Mouse (Mus musculus) neural tube, embryonic 14.5 days (tissue): Measurements from ENCODE around the gene Ccdc27. TPM values are rescaled to one million over a fixed set of nuclear protein-coding genes. Genes with fewer than 3 reads are reported as not detected.

ENCODE experiments used
- ATAC-seq: fragments of 200-750 bp; cut with Nextera tagmentation; 2 replicates; pipeline ENCODE4 v1.8.0; 2017; ENCODE audit warnings: low read depth, mild to moderate bottlenecking, moderate TSS enrichment, moderate library complexity
- H3K27ac ChIP-seq: fragments of 300-500 bp; sonication (generic); 2 replicates; pipeline ENCODE4 v1.5.1; 2014; ENCODE audit warnings: low read depth, mild to moderate bottlenecking, control low read depth, low read length, moderate library complexity, mixed read lengths
- H3K27me3 ChIP-seq: fragments of 300-500 bp; sonication (generic); 2 replicates; pipeline ENCODE4 v1.6.1; 2014; ENCODE audit warnings: low read length; ENCODE audit not compliant: control insufficient read depth, insufficient read depth
- H3K36me3 ChIP-seq: fragments of 300-500 bp; sonication (generic); 2 replicates; pipeline ENCODE4 v1.6.1; 2014; ENCODE audit warnings: low read length, mixed read lengths; ENCODE audit not compliant: control insufficient read depth, insufficient read depth
- H3K4me1 ChIP-seq: fragments of 300-500 bp; sonication (generic); 2 replicates; pipeline ENCODE4 v1.6.1; 2014; ENCODE audit warnings: low read length; ENCODE audit not compliant: control insufficient read depth, insufficient read depth
- H3K4me2 ChIP-seq: fragments of 300-500 bp; sonication (generic); 2 replicates; pipeline ENCODE4 v1.6.1; 2014; ENCODE audit warnings: mild to moderate bottlenecking, low read depth, low read length, control low read depth
- H3K4me3 ChIP-seq: fragments of 300-500 bp; sonication (generic); 2 replicates; pipeline ENCODE4 v1.5.1; 2014; ENCODE audit warnings: low read depth, low read length, control low read depth, mixed read lengths
- H3K9ac ChIP-seq: fragments of 300-500 bp; sonication (generic); replicated peaks from 2 replicates; pipeline ENCODE4 v1.6.1; 2014; ENCODE audit warnings: low read depth, mild to moderate bottlenecking, control low read depth, low read length, mixed read lengths
- H3K9me3 ChIP-seq: fragments of 300-500 bp; sonication (generic); 2 replicates; pipeline ENCODE4 v1.6.1; 2016; ENCODE audit warnings: low read length; ENCODE audit not compliant: control insufficient read depth
- WGBS: fragments of 180-500 bp; shearing (Covaris S2); extraction: QIAGEN DNeasy Blood & Tissue Kit; methylation state at CpG from one replicate; pipeline ENCODE4 v1.1.7; 2014; 5-methylcytosine and 5-hydroxymethylcytosine counted together
- polyA plus RNA-seq: library from polyadenylated mRNA; unstranded; fragments of >200 nt; fragmentation: Nextera tagmentation; extraction: Ambion mirVana; gene quantifications from 2 replicates; pipeline ENCODE4 v1.2.1, GENCODE M21; 2014

Gene Ccdc27
- polyA plus RNA-seq, result not detected in 2 replicates

GRCm38 (mm10) chr4:154042577-154042976, at the start of gene Ccdc27:
Gene Ccdc27, minus strand, starts transcription at chr4:154042677.
- Histone ChIP-seq H3K9me3 (no peaks in the 10 kb centered on the region), H3K4me3 (no peak within 1 kb of the TSS), H3K4me1 (no peaks in the 10 kb centered on the region), H3K27me3 (no peaks in the 10 kb centered on the region), H3K9ac (no peak within 1 kb of the TSS), H3K4me2 (no peak within 1 kb of the TSS), H3K36me3 (no peaks in the 10 kb centered on the region), H3K27ac (no peak within 1 kb of the TSS)
- WGBS, result 84% methylated on average over 9 of the region's 9 CpGs
- no peak for ATAC-seq

DNA sequence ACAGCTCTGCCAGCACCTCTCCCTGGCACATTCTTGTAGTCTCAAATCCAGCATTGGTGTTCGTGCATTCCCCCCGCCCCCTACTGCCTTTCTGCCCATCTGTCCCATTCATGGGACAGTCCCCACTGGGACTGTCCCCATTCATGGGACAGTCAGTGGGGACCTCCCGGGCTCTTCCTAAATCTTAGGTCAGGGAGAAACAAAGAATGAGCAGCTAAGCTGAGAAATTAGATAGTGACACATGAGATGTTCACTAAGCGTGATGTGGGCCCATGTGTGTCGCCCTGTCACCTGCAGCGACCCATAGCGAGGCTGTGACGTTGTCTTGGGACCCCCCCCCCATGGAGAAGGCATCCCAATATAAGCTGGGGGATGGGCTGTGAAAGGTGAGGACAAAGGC, 48.9 kb upstream of the Ccdc27 start:
- H3K27ac ChIP-seq, result no peak overlapping the region

DNA sequence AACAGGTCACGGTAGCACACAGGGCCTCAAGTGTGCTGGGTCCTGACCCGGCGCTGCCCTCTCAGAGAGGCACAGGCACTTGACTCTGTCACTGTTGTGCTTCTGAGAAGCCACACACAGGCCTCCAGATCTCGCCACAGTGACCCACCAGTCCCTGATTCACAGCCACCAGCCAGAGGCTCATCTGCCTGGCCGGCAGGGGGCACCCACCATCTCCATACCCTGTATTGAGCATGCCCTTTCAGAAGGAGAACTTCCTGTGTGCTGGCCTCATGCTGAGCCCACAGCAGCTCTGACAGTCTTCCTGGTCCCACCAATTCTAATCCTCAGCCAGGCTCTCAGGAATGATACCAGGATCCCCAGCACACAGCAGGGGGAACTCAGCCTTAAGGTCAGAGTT, 46.7 kb upstream of the Ccdc27 start:
- H3K4me3 ChIP-seq, result no peak overlapping the region
- no peak overlapping the region for H3K9ac ChIP-seq
- no peaks in the 10 kb centered on the region for H3K36me3 ChIP-seq
- H3K27me3 ChIP-seq, result no peaks in the 10 kb centered on the region
- no peaks in the 10 kb centered on the region for H3K4me1 ChIP-seq
- no peaks in the 10 kb centered on the region for H3K9me3 ChIP-seq
- no peak overlapping the region for H3K27ac ChIP-seq
- 64% methylated on average over 5 of the region's 5 CpGs for WGBS
- no peak for ATAC-seq
- H3K4me2 ChIP-seq, result no peak overlapping the region

More for the DNA sequence above, 48.9 kb upstream of the Ccdc27 start:
- Histone ChIP-seq H3K4me2 (no peak overlapping the region), H3K9me3 (no peaks in the 10 kb centered on the region), H3K36me3 (no peaks in the 10 kb centered on the region), H3K9ac (no peak overlapping the region), H3K4me1 (no peaks in the 10 kb centered on the region), H3K4me3 (no peak overlapping the region), H3K27me3 (no peaks in the 10 kb centered on the region)
- ATAC-seq, result no peak
- 66% methylated on average over 8 of the region's 8 CpGs for WGBS

DNA sequence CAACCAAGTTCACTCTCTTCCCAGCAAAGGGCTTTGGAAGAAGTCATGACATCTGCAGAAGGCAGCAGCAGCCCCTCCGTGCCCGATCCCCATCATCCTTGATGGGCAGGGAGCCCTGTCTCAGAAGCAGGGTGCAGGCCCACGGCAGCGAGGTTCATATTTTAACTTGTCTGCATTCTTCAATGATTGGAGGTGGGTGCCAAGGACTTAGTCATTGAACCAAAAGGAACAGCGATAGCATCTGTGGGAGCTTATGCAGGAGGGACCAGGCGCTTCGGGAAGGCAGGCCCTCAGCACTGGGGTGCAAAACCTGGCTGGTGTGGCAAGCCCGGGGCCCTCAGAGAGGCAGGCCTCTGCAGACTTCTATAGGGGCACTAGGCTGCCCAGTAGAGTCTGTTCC, 44.0 kb upstream of the Ccdc27 start:
- no peak for ATAC-seq
- no peaks in the 10 kb centered on the region for H3K4me1 ChIP-seq
- no peak overlapping the region for H3K4me2 ChIP-seq
- H3K9ac ChIP-seq, result no peak overlapping the region
- no peak overlapping the region for H3K4me3 ChIP-seq
- no peaks in the 10 kb centered on the region for H3K9me3 ChIP-seq
- no peaks in the 10 kb centered on the region for H3K36me3 ChIP-seq
- peaks cover 12% of the 10 kb centered on the region; the same call in 1 of the 2 replicates for H3K27me3 ChIP-seq
- WGBS, result 91% methylated on average over 8 of the region's 8 CpGs
- no peak overlapping the region for H3K27ac ChIP-seq

DNA sequence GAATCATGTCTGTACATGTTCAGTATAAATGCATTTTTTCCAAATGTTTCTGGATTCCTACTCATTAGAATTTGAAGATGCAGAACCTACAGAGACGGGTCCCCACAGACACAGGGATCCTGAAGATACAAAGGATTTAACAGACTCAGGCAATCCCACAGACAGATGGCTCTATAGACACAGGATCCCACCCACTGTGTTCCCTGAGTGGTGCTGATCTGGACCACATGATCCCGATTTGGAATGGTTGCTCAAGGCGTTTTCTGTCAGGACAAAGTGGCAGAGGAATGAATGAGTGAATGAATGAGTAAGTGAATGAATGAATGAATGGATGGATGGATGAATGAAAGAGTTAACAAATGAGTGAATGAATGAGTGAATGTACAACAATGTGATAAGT, 43.4 kb upstream of the Ccdc27 start:
- H3K27ac ChIP-seq, result no peak overlapping the region
- WGBS, result 62% methylated on average over 3 of the region's 3 CpGs

DNA sequence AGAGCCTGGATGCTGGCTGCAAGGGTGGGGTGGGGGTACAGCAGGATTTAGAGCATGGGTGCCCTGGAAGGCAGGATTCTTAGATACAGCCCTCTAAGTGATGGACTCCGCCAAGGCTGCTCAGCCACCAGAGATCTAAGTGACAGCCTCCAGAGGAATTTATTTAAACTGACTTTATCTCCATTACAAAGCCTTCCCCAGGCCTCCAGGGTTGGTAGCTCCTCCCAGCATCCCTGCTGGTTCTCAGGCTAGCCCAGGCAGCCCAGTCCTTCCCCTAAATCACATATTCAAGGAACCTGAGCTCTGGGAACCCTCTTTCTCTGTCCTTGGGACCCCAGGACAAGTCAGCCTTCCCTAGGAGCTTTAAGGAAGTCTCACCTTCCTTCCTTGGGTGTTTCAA, 39.5 kb upstream of the Ccdc27 start:
- H3K4me2 ChIP-seq, result no peak overlapping the region
- no peak overlapping the region for H3K27ac ChIP-seq
- H3K9me3 ChIP-seq, result no peaks in the 10 kb centered on the region
- H3K36me3 ChIP-seq, result no peaks in the 10 kb centered on the region
- H3K4me1 ChIP-seq, result no peaks in the 10 kb centered on the region
- WGBS, result 10% methylated on average over 1 of the region's 1 CpGs
- ATAC-seq, result no peak
- H3K27me3 ChIP-seq, result peaks cover 25% of the 10 kb centered on the region
- no peak overlapping the region for H3K4me3 ChIP-seq
- no peak overlapping the region for H3K9ac ChIP-seq

More for the DNA sequence above, 43.4 kb upstream of the Ccdc27 start:
- no peak overlapping the region for H3K9ac ChIP-seq
- no peaks in the 10 kb centered on the region for H3K4me1 ChIP-seq
- no peaks in the 10 kb centered on the region for H3K36me3 ChIP-seq
- no peak for ATAC-seq
- H3K4me2 ChIP-seq, result no peak overlapping the region
- no peaks in the 10 kb centered on the region for H3K9me3 ChIP-seq
- H3K4me3 ChIP-seq, result no peak overlapping the region
- peaks cover 17% of the 10 kb centered on the region for H3K27me3 ChIP-seq

DNA sequence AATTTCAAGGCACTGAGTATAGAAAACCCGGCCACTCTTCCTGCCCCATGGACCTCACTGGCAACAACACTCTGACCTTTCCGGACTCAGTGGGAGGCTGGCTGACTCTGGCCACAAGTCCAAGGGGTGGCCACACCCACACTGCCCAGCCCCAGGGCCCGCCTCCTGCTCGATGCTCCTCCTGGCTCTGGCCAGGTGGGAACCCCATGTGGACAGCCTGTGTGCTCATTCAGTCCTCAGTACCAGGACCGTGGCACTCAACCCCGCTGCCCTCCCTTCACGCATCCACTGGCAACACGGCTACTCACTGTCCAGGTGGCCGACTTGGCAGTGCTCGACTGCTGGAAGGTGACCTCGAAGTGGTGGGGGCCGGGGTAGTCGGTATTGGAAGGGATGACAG, 38.5 kb upstream of the Ccdc27 start:
- 2% methylated on average over 13 of the region's 13 CpGs for whole genome bisulfite sequencing
- no peak overlapping the region for H3K27ac ChIP-seq
- no peaks in the 10 kb centered on the region for H3K36me3 ChIP-seq
- H3K4me1 ChIP-seq, result no peaks in the 10 kb centered on the region
- no peaks in the 10 kb centered on the region for H3K9me3 ChIP-seq
- H3K27me3 ChIP-seq, result peaks cover 25% of the 10 kb centered on the region
- H3K4me3 ChIP-seq, result no peak overlapping the region
- no peak overlapping the region for H3K4me2 ChIP-seq
- no peak overlapping the region for H3K9ac ChIP-seq
- ATAC-seq, result no peak

DNA sequence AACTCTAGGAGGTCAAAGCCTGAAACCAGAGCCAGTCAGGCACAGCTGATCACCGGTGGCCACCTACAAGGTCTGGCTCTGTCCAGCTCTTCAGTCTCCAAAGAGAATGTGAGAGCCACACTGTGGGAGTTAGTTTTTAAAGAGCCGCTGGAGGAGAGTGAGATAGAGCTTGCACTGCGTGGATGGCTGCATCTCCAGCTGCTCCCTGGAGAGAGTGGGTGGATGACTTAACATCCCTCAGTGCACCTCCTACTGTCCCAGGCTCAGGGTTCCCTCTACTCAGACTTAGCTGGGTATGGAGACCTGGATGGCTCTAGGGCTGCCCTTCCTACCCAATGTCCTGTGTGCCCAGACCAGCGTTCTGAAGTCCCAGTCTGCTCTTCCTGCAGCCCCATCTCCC, 37.7 kb upstream of the Ccdc27 start:
- peaks cover 25% of the 10 kb centered on the region for H3K27me3 ChIP-seq
- H3K4me2 ChIP-seq, result no peak overlapping the region

GRCm38 (mm10) chr4:154071941-154072340, 29.5 kb upstream of the Ccdc27 start:
- no peaks in the 10 kb centered on the region for H3K9me3 ChIP-seq
- WGBS, result 20% methylated on average over 15 of the region's 16 CpGs
- no peaks in the 10 kb centered on the region for H3K4me1 ChIP-seq
- H3K4me2 ChIP-seq, result no peak overlapping the region
- H3K36me3 ChIP-seq, result no peaks in the 10 kb centered on the region
- no peak overlapping the region for H3K4me3 ChIP-seq
- no peak for ATAC-seq
- peaks cover 14% of the 10 kb centered on the region for H3K27me3 ChIP-seq
- H3K27ac ChIP-seq, result no peak overlapping the region
- no peak overlapping the region for H3K9ac ChIP-seq

More for the DNA sequence above, 37.7 kb upstream of the Ccdc27 start:
- no peak overlapping the region for H3K27ac ChIP-seq
- ATAC-seq, result no peak
- no peaks in the 10 kb centered on the region for H3K9me3 ChIP-seq
- no peak overlapping the region for H3K4me3 ChIP-seq
- no peaks in the 10 kb centered on the region for H3K36me3 ChIP-seq
- H3K4me1 ChIP-seq, result no peaks in the 10 kb centered on the region
- WGBS, result 76% methylated on average over 4 of the region's 4 CpGs
- no peak overlapping the region for H3K9ac ChIP-seq
